Mouse (Mus musculus) limb, embryonic 12.5 days (tissue): ENCODE results near the gene Gm12355. TPM values are rescaled to one million over a fixed set of nuclear protein-coding genes. Genes with fewer than 3 reads are reported as not detected.
"Not testable (repeated sequence)": the region's sequence is repeated elsewhere in the genome, so short reads cannot be mapped to it uniquely, and the experiment has no call there.

ENCODE experiments used
- ATAC-seq: fragments of 200-750 bp; cut with Nextera tagmentation; 2 replicates; pipeline ENCODE4 v1.8.0; 2017; ENCODE audit warnings: low read depth, moderate TSS enrichment; ENCODE audit not compliant: insufficient number of reproducible peaks, insufficient read depth, low FRiP score, low TSS enrichment
- H3K27ac ChIP-seq: fragments of 300-500 bp; sonication (generic); 2 replicates; pipeline ENCODE4 v1.5.1; 2016; ENCODE audit warnings: mild to moderate bottlenecking, moderate library complexity
- H3K27me3 ChIP-seq: fragments of 300-500 bp; sonication (generic); 2 replicates; pipeline ENCODE4 v1.6.1; 2016; ENCODE audit warnings: mild to moderate bottlenecking, moderate library complexity
- H3K36me3 ChIP-seq: fragments of 300-500 bp; sonication (generic); 2 replicates; pipeline ENCODE4 v1.6.1; 2016; ENCODE audit warnings: mild to moderate bottlenecking, moderate library complexity
- H3K4me1 ChIP-seq: fragments of 300-500 bp; sonication (generic); replicated peaks from 2 replicates; pipeline ENCODE4 v1.6.1; 2016
- H3K4me2 ChIP-seq: fragments of 300-500 bp; sonication (generic); 2 replicates; pipeline ENCODE4 v1.6.1; 2016; ENCODE audit warnings: mild to moderate bottlenecking, moderate library complexity
- H3K4me3 ChIP-seq: fragments of 300-500 bp; sonication (generic); replicated peaks from 2 replicates; pipeline ENCODE4 v1.5.1; 2016; ENCODE audit warnings: mild to moderate bottlenecking
- H3K9ac ChIP-seq: fragments of 300-500 bp; sonication (generic); replicated peaks from 2 replicates; pipeline ENCODE4 v1.6.1; 2016; ENCODE audit warnings: mild to moderate bottlenecking, moderate library complexity
- H3K9me3 ChIP-seq: fragments of 300-500 bp; sonication (generic); 2 replicates; pipeline ENCODE4 v1.6.1; 2016; ENCODE audit warnings: mild to moderate bottlenecking, moderate library complexity
- WGBS: fragments of 180-500 bp; shearing (Covaris S2); methylation state at CpG from one replicate; pipeline ENCODE4 v1.1.7; 2016; 5-methylcytosine and 5-hydroxymethylcytosine counted together
- polyA plus RNA-seq: library from polyadenylated mRNA; unstranded; fragments of >200 nt; fragmentation: Nextera tagmentation; extraction: Ambion mirVana; gene quantifications from 2 replicates; pipeline ENCODE4 v1.2.1, GENCODE M21; 2016

Gm12355 gene
- 1.2 and 1.3 TPM in 2 replicates for polyA plus RNA-seq

DNA sequence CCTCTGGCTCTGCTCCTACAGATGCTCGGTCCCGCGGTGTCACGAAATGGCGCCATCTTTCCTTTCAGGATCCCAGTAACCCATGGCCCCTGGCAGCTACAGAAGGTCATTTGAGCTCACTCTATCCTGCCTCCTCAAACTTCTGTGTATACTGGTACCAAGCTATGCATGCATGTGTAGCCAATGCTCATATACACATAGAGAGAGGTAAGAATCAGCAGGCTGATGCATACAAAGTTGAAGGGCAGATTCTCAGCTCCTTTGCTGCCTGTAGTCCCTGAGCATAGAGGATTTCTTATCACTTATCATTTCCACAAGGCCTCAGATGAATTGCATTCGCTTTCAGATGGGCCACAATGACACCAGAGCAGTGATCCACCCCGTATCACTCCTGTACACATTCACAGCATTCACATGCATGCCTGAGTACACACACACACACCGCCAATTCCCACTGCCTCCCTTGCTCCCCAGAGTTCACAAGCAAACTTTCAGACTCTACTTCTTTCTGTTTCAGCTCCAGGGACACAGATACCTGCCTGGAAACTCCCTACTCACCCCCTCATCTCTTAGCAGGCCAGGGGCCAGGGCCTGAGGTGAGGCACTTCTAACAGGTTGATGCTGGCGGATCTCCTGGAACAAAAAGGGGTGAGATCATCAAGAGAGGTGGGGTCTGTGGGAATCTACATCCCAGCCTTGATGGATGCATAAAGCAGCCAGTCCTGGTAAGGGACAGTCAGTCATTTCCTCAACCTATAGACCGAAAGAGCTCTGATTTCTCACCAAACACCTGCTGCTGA lies at the start of gene Gm12355, which contains the start of gene Gsdma3:
Gene Gm12355 (minus strand): TSS at position 51 of the 800 bp plus-strand sequence.
Gene Gsdma3 (plus strand): TSS at position 750 of the 800 bp plus-strand sequence.
- Histone ChIP-seq H3K9me3 (peaks cover 10% of the 10 kb centered on the region; the same call in 1 of the 2 replicates), H3K36me3 (no peaks in the 10 kb centered on the region), H3K9ac (no peak within 1 kb of the TSS), H3K27me3 (0 out of 2 replicates have a peak, but pooled peaks cover 2% of the 10 kb centered on the region), H3K4me1 (no peaks in the 10 kb centered on the region), H3K27ac (no peak within 1 kb of the TSS), H3K4me2 (no peak within 1 kb of the TSS), H3K4me3 (no peak within 1 kb of the TSS)
- ATAC-seq = no peak
- WGBS = 91% methylated on average over 10 of the region's 10 CpGs

DNA sequence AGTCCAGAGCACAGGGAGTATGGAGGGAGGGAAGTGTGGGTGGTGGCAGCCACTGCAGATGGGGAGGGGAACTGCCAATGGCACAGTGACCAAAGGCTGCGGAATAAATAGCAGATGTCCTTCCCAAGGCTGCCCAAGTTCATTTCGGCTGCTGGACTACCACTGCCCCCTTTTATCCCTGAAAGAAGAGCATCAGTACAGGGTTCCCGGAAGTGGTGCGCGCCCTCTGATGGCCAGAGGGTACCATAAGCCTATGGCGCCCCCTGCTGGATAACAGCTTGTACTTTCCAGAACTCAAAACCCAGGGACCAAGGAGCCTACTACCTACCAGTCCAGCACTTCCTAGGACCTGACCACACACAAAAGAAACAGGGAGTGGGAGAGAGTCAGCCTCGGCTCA lies 47.7 kb upstream of the Gm12355 start:
- H3K9ac ChIP-seq, H3K27ac ChIP-seq, H3K4me3 ChIP-seq, H3K36me3 ChIP-seq, H3K4me2 ChIP-seq, H3K4me1 ChIP-seq, H3K9me3 ChIP-seq: not testable (repeated sequence)
- peaks cover 20% of the 10 kb centered on the region for H3K27me3 ChIP-seq
- ATAC-seq = 0 out of 2 replicates have a peak, but pooled peaks have one; percentile 31
- 5% methylated on average over 7 of the region's 7 CpGs for WGBS

DNA sequence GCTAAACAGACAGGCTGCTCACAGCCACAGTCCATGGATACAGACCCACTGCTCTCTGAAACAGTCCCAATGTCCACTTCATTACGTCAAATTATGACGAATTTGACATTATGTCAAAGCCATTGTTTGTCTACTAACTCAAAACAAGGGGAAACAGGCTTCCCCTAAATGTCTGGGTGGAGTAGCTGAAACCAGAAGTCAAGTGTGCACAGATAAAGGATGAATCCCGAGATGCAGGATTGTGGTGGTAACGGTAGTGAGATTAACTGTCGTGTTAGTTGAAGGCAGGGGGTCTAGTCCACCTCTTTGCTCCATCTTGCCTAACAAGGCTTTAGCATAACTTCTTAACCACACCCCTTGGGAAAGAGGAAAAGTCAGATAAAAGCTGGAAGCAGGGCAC lies 47.0 kb upstream of the Gm12355 start:
- Histone ChIP-seq H3K4me2 (no peak overlapping the region), H3K4me3 (no peak overlapping the region), H3K9ac (no peak overlapping the region), H3K27me3 (peaks cover 26% of the 10 kb centered on the region), H3K9me3 (no peaks in the 10 kb centered on the region), H3K36me3 (no peaks in the 10 kb centered on the region), H3K27ac (no peak overlapping the region), H3K4me1 (no peaks in the 10 kb centered on the region)
- no peak for ATAC-seq
- 84% methylated on average over 5 of the region's 5 CpGs for WGBS

DNA sequence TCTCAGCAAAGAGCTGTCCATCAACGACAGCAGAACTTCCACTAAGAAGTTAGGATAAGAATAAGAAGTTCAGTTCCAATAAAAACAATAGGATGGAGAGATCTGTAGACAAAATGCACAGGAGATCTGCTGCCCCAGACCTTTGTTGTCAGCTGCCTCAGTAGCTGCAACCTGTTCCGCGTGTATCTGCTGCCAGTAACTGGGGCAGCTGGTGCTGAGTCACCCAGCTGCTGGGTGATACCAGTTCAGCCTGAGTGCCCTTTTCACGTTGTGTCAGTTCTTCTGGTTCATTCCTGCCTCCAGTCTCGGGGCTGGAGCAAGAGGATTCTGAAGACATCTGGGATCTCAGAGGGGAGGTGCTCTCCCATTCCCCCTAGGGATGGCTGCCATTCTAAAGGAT lies 46.4 kb upstream of the Gm12355 start:
- no peak overlapping the region for H3K4me2 ChIP-seq
- H3K36me3 ChIP-seq = no peaks in the 10 kb centered on the region
- no peak overlapping the region for H3K27ac ChIP-seq
- no peaks in the 10 kb centered on the region for H3K4me1 ChIP-seq
- H3K9ac ChIP-seq = no peak overlapping the region
- peaks cover 32% of the 10 kb centered on the region for H3K27me3 ChIP-seq
- no peak overlapping the region for H3K4me3 ChIP-seq
- 60% methylated on average over 5 of the region's 5 CpGs for WGBS
- ATAC-seq = no peak
- H3K9me3 ChIP-seq = no peaks in the 10 kb centered on the region

DNA sequence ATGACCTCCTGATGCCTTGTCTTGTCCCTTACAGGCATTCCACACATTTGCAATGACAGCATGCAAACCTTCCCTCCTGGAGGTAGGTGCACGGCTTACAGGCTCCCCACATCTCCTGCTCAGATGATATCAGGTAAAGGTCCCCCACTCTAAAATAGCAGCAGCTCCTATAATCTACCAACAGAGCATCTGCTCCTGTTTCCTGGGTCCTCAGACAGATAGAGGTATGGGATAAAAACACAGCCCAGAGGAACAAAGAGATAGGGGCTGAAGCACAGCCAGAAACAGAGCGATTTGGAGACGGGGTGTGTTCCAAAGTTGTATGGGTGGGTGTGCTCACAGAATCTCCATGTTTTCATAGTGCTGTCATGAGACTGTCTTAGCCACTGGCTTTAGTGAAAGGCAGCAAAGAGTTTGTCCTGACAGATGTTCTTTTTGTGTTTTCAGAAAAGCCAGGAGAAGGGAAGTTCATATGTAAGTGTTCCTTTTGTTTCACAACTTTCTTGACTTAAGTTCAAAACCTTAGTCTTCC lies 45.9 kb upstream of the Gm12355 start:
- H3K9me3 ChIP-seq = no peaks in the 10 kb centered on the region
- ATAC-seq = no peak
- H3K36me3 ChIP-seq = no peaks in the 10 kb centered on the region
- H3K9ac ChIP-seq = no peak overlapping the region
- no peak overlapping the region for H3K27ac ChIP-seq
- no peak overlapping the region for H3K4me2 ChIP-seq
- no peaks in the 10 kb centered on the region for H3K4me1 ChIP-seq
- H3K4me3 ChIP-seq = no peak overlapping the region
- whole genome bisulfite sequencing = 73% methylated on average over 3 of the region's 3 CpGs
- peaks cover 37% of the 10 kb centered on the region for H3K27me3 ChIP-seq

DNA sequence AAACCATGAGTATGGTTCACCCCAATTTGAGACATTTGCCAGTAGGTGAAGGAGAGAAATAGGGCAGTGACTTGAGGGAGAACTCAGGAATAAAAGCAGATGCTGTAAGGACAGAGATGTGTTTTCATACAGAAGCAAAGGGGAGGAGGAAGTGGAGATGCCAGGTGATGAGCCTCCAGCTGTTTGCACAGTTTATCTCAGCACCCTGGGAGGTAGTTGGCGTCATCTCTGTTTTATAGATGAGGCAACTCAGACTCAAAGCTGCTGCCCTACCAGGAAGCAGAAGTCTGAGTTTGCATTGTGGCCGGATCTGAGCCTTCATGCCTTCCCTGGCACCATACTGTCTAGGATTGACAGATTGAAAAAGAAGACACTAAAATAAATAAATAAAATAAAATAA lies 43.5 kb upstream of the Gm12355 start:
- Histone ChIP-seq H3K9ac (no peak overlapping the region), H3K9me3 (no peaks in the 10 kb centered on the region), H3K36me3 (no peaks in the 10 kb centered on the region), H3K4me2 (no peak overlapping the region), H3K27ac (no peak overlapping the region), H3K27me3 (peaks cover 48% of the 10 kb centered on the region), H3K4me1 (no peaks in the 10 kb centered on the region), H3K4me3 (no peak overlapping the region)
- 59% methylated on average over 2 of the region's 2 CpGs for WGBS
- no peak for ATAC-seq

DNA sequence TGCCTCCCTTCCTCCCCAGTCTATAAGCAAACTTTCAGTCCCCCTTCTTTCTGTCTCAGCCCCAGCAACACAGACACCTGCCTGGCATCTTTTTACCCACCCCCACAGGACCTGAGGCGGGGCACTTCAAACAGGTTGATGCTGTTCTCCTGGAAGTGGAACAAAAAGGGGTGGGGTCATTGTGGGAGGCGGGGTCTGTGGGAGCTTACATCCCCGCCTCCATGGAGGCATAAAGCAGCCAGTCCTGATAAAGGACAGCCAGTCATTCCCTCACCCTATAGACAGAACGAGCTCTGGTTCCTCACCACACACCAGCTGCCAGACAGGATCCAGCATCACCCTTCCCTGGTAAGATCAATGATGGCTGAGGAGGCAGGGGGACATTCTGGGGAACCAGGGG lies 38.6 kb upstream of the Gm12355 start, which contains the start of gene Gsdma:
Gene Gsdma (plus strand): TSS at position 261 of the 400 bp plus-strand sequence.
- Histone ChIP-seq H3K4me2 (no peak within 1 kb of the TSS), H3K9ac (no peak within 1 kb of the TSS), H3K4me3 (no peak within 1 kb of the TSS), H3K4me1 (no peaks in the 10 kb centered on the region), H3K27me3 (peaks cover 50% of the 10 kb centered on the region), H3K9me3 (no peaks in the 10 kb centered on the region), H3K36me3 (no peaks in the 10 kb centered on the region), H3K27ac (no peak within 1 kb of the TSS)
- no peak for ATAC-seq
- 19% methylated on average over 4 of the region's 4 CpGs for WGBS

DNA sequence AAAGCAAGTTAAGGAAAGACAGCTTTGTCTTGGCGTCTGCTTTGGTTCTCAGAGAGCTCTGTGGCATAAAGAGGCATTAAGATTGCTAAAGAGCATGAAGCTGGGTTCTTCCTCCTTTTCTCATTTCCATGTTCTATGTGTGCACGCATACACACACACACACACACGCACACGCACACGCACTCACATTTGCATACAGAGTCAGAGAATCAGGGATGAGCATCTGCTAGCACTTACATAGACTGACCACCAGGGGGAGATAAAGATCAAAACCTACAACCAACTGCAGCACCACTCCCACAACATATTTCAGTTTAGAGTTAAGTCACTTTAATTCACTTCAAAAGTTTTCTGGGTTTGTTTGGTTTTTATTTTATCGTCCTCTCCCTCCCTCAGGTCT lies 35.1 kb upstream of the Gm12355 start:
- no peak overlapping the region for H3K27ac ChIP-seq
- no peak overlapping the region for H3K4me3 ChIP-seq
- H3K4me1 ChIP-seq = no peaks in the 10 kb centered on the region
- peaks cover 21% of the 10 kb centered on the region; the same call in 1 of the 2 replicates for H3K27me3 ChIP-seq
- no peaks in the 10 kb centered on the region for H3K36me3 ChIP-seq
- no peak overlapping the region for H3K4me2 ChIP-seq
- WGBS = 10% methylated on average over 6 of the region's 6 CpGs
- H3K9ac ChIP-seq = no peak overlapping the region
- ATAC-seq = no peak
- no peaks in the 10 kb centered on the region for H3K9me3 ChIP-seq

DNA sequence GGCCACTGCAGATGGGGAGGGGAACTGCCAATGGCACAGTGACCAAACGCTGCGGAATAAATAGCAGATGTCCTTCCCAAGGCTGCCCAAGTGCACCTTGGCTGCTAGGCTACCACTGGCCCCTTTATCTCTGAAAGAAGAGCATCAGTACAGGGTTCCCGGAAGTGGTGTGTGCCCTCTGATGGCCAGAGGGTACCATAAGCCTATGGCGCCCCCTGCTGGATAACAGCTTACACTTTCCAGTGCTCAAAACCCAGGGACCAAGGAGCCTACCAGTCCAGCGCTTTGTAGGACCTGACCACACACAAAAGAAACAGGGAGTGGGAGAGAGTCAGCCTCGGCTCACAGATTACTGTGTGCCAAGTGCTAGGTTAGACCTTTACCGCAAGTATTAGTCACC lies 29.6 kb upstream of the Gm12355 start:
- H3K4me2 ChIP-seq, ATAC-seq, H3K9me3 ChIP-seq, H3K36me3 ChIP-seq, H3K27ac ChIP-seq, H3K4me1 ChIP-seq, H3K4me3 ChIP-seq, H3K9ac ChIP-seq: not testable (repeated sequence)
- 14% methylated on average over 7 of the region's 7 CpGs for WGBS
- peaks cover 15% of the 10 kb centered on the region for H3K27me3 ChIP-seq

DNA sequence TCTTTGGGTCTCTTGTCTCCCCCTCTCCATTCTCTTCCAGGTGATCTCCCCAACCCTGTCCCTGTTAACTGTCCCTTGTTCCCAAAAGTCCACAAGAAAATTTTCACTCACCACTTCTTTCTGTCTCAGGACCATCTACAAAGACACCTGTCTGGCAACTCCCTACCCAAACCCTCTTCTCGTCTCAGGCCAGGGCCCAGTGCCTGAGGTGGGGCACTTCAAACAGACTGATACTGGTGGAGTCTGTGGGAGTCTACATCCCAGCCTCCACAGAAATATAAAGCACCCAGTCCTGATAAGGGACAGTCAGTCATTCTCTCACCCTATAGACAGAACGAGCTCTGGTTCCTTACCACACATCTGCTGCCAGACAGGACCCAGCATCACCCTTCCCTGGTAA lies 21.0 kb upstream of the Gm12355 start, which contains the start of gene Gsdma2:
Gene Gsdma2 (plus strand): TSS at position 301 of the 400 bp plus-strand sequence.
- no peaks in the 10 kb centered on the region for H3K4me1 ChIP-seq
- H3K36me3 ChIP-seq = no peaks in the 10 kb centered on the region
- H3K4me3 ChIP-seq = no peak within 1 kb of the TSS
- H3K27ac ChIP-seq = no peak within 1 kb of the TSS
- WGBS = 67% methylated on average over 2 of the region's 2 CpGs
- ATAC-seq = no peak
- H3K9ac ChIP-seq = no peak within 1 kb of the TSS
- H3K4me2 ChIP-seq = no peak within 1 kb of the TSS
- H3K27me3 ChIP-seq = peaks cover 23% of the 10 kb centered on the region
- H3K9me3 ChIP-seq = no peaks in the 10 kb centered on the region

DNA sequence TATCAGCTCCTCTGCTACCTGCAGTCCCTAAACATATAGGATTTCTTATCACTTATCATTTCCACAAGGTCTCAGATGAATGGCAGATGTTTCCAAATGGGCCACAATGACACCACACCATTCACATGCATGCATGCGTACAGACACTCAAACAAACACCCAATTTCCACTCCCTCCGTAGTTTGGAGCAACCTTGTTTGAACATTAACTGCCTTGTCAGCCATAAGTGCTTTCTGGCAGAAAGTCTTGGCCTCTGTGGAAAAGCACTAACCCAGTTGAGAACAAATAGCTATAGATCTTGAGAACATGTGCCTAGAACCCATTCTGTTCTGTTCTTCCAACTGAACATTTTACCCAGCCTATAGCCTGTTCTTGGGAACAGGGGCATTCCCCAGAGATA lies 20.5 kb upstream of the Gm12355 start:
- peaks cover 23% of the 10 kb centered on the region for H3K27me3 ChIP-seq
- WGBS = 89% methylated on average over 2 of the region's 2 CpGs
- no peaks in the 10 kb centered on the region for H3K36me3 ChIP-seq
- no peak overlapping the region for H3K27ac ChIP-seq
- no peak overlapping the region for H3K4me2 ChIP-seq
- H3K4me3 ChIP-seq = no peak overlapping the region
- H3K9ac ChIP-seq = no peak overlapping the region
- H3K4me1 ChIP-seq = no peaks in the 10 kb centered on the region
- no peak for ATAC-seq
- no peaks in the 10 kb centered on the region for H3K9me3 ChIP-seq
